Mouse (Mus musculus) limb, embryonic 13.5 days (tissue): Measurements from ENCODE around the gene Phf23. TPM values are rescaled to one million over a fixed set of nuclear protein-coding genes. Genes with fewer than 3 reads are reported as not detected.
A peak's percentile ranks its signal among the peaks of the same experiment; 100 is the strongest.

Experiments used
- ATAC-seq: fragments of 200-750 bp; cut with Nextera tagmentation; 2 replicates; pipeline ENCODE4 v1.8.0; 2017; ENCODE audit warnings: low read depth, moderate number of reproducible peaks, moderate TSS enrichment; ENCODE audit not compliant: low FRiP score
- H3K27ac ChIP-seq: fragments of 300-500 bp; sonication (generic); 2 replicates; pipeline ENCODE4 v1.5.1; 2015; ENCODE audit warnings: inconsistent platforms, mild to moderate bottlenecking, moderate library complexity
- H3K27me3 ChIP-seq: fragments of 300-500 bp; sonication (generic); 2 replicates; pipeline ENCODE4 v1.6.1; 2015; ENCODE audit warnings: mild to moderate bottlenecking, inconsistent platforms
- H3K36me3 ChIP-seq: fragments of 300-500 bp; sonication (generic); 2 replicates; pipeline ENCODE4 v1.6.1; 2015; ENCODE audit warnings: inconsistent platforms, mild to moderate bottlenecking, moderate library complexity
- H3K4me1 ChIP-seq: fragments of 300-500 bp; sonication (generic); 2 replicates; pipeline ENCODE4 v1.6.1; 2015; ENCODE audit warnings: inconsistent platforms
- H3K4me2 ChIP-seq: fragments of 300-500 bp; sonication (generic); replicated peaks from 2 replicates; pipeline ENCODE4 v1.6.1; 2015; ENCODE audit warnings: inconsistent platforms, mild to moderate bottlenecking, moderate library complexity
- H3K4me3 ChIP-seq: fragments of 300-500 bp; sonication (generic); 2 replicates; pipeline ENCODE4 v1.5.1; 2015; ENCODE audit warnings: moderate library complexity, mild to moderate bottlenecking, inconsistent platforms
- H3K9ac ChIP-seq: fragments of 300-500 bp; sonication (generic); 2 replicates; pipeline ENCODE4 v1.6.1; 2015; ENCODE audit warnings: mild to moderate bottlenecking, inconsistent platforms
- H3K9me3 ChIP-seq: fragments of 300-500 bp; sonication (generic); 2 replicates; pipeline ENCODE4 v1.6.1; 2016; ENCODE audit warnings: inconsistent platforms
- WGBS: fragments of 180-500 bp; shearing (Covaris S2); methylation state at CpG from one replicate; pipeline ENCODE4 v1.1.7; 2015; 5-methylcytosine and 5-hydroxymethylcytosine counted together
- polyA plus RNA-seq: library from polyadenylated mRNA; unstranded; fragments of >200 nt; fragmentation: Nextera tagmentation; extraction: Ambion mirVana; gene quantifications from 2 replicates; pipeline ENCODE4 v1.2.1, GENCODE M21; 2015

Gene Phf23
- polyA plus RNA-seq, 1 experiment from 2014 or later: 95.9 TPM

GRCm38 (mm10) chr11:69979827-69980195 lies 15.8 kb upstream of the Phf23 start:
- Histone ChIP-seq H3K36me3 (peaks cover 52% of the 10 kb centered on the region), H3K9me3 (no peaks in the 10 kb centered on the region), H3K27me3 (no peaks in the 10 kb centered on the region), H3K27ac (peak overlapping the region; percentile 98), H3K4me1 (peaks cover 30% of the 10 kb centered on the region), H3K4me2 (peak overlapping the region; percentile 92), H3K9ac (peak overlapping the region; percentile 90), H3K4me3 (peak overlapping the region; percentile 99)
- ATAC-seq: no peak
- WGBS: 2% methylated on average over 16 of the region's 16 CpGs

- peak; percentile 94 for ATAC-seq
- Histone ChIP-seq H3K9me3 (no peaks in the 10 kb centered on the region), H3K27ac (peak overlapping the region; percentile 98), H3K36me3 (peaks cover 52% of the 10 kb centered on the region), H3K4me3 (peak overlapping the region; percentile 99), H3K4me1 (peaks cover 30% of the 10 kb centered on the region), H3K9ac (peak overlapping the region; percentile 100), H3K4me2 (peak overlapping the region; percentile 92), H3K27me3 (no peaks in the 10 kb centered on the region)
- WGBS: under 1% methylated on average over 49 of the region's 60 CpGs
These were observed 15.1 kb upstream of the Phf23 start for GRCm38 (mm10) chr11:69980196-69981140.

GRCm38 (mm10) chr11:69981141-69981762 lies 14.3 kb upstream of the Phf23 start, which contains the start of gene Ctdnep1:
Ctdnep1 (plus strand) TSS chr11:69981156.
- peak within 1 kb of the TSS; percentile 99 for H3K4me3 ChIP-seq
- H3K4me1 ChIP-seq: peaks cover 30% of the 10 kb centered on the region
- peaks cover 50% of the 10 kb centered on the region for H3K36me3 ChIP-seq
- H3K27me3 ChIP-seq: no peaks in the 10 kb centered on the region
- peak; percentile 29; the same call in 1 of the 2 replicates for ATAC-seq
- peak within 1 kb of the TSS; percentile 92 for H3K4me2 ChIP-seq
- peak within 1 kb of the TSS; percentile 100 for H3K9ac ChIP-seq
- WGBS: under 1% methylated on average over 41 of the region's 43 CpGs
- no peaks in the 10 kb centered on the region for H3K9me3 ChIP-seq
- H3K27ac ChIP-seq: peak within 1 kb of the TSS; percentile 98

GRCm38 (mm10) chr11:69982225-69982624 lies 13.4 kb upstream of the Phf23 start, which contains the start of gene Elp5:
Elp5 (minus strand) TSS chr11:69982517.
- 61% methylated on average over 8 of the region's 8 CpGs for WGBS
- peak within 1 kb of the TSS; percentile 99 for H3K4me3 ChIP-seq
- peak within 1 kb of the TSS; percentile 84 for H3K4me2 ChIP-seq
- no peaks in the 10 kb centered on the region for H3K27me3 ChIP-seq
- no peaks in the 10 kb centered on the region for H3K9me3 ChIP-seq
- H3K36me3 ChIP-seq: peaks cover 52% of the 10 kb centered on the region
- H3K9ac ChIP-seq: peak within 1 kb of the TSS; percentile 100
- no peak for ATAC-seq
- H3K4me1 ChIP-seq: peaks cover 30% of the 10 kb centered on the region
- H3K27ac ChIP-seq: peak within 1 kb of the TSS; percentile 98

- no peaks in the 10 kb centered on the region for H3K27me3 ChIP-seq
- 33% methylated on average over 5 of the region's 5 CpGs for WGBS
- ATAC-seq: no peak
- H3K9me3 ChIP-seq: no peaks in the 10 kb centered on the region
- no peak overlapping the region for H3K27ac ChIP-seq
- H3K4me1 ChIP-seq: peaks cover 30% of the 10 kb centered on the region
- H3K36me3 ChIP-seq: peaks cover 54% of the 10 kb centered on the region
- H3K4me3 ChIP-seq: peak overlapping the region; percentile 99
- H3K9ac ChIP-seq: peak overlapping the region; percentile 100
- H3K4me2 ChIP-seq: peak overlapping the region; percentile 84
These were observed 12.7 kb upstream of the Phf23 start for GRCm38 (mm10) chr11:69982877-69983276.

- Histone ChIP-seq H3K27ac (no peak overlapping the region), H3K4me2 (peak overlapping the region; percentile 84), H3K36me3 (peaks cover 54% of the 10 kb centered on the region), H3K4me3 (peak overlapping the region; percentile 99), H3K4me1 (peaks cover 30% of the 10 kb centered on the region), H3K9me3 (no peaks in the 10 kb centered on the region), H3K27me3 (no peaks in the 10 kb centered on the region), H3K9ac (peak overlapping the region; percentile 100)
- WGBS: 90% methylated on average over 4 of the region's 4 CpGs
- no peak for ATAC-seq
These were observed 12.2 kb upstream of the Phf23 start for GRCm38 (mm10) chr11:69983377-69983776.

- Histone ChIP-seq H3K4me2 (no peak overlapping the region), H3K4me3 (no peak overlapping the region), H3K36me3 (peaks cover 60% of the 10 kb centered on the region), H3K27me3 (no peaks in the 10 kb centered on the region), H3K4me1 (peaks cover 22% of the 10 kb centered on the region), H3K9ac (0 out of 2 replicates have a peak overlapping the region, but pooled peaks have one; percentile 4), H3K9me3 (no peaks in the 10 kb centered on the region), H3K27ac (no peak overlapping the region)
- ATAC-seq: no peak
- WGBS: 89% methylated on average over 8 of the region's 8 CpGs
These were observed 11.1 kb upstream of the Phf23 start for GRCm38 (mm10) chr11:69984431-69984830.

GRCm38 (mm10) chr11:69989949-69990348 lies 5.6 kb upstream of the Phf23 start:
- no peak overlapping the region for H3K4me3 ChIP-seq
- no peak overlapping the region; the same call in 1 of the 2 replicates for H3K27ac ChIP-seq
- peak overlapping the region; percentile 31; the same call in 1 of the 2 replicates for H3K9ac ChIP-seq
- peaks cover 30% of the 10 kb centered on the region for H3K4me1 ChIP-seq
- no peak overlapping the region for H3K4me2 ChIP-seq
- H3K27me3 ChIP-seq: no peaks in the 10 kb centered on the region
- 90% methylated on average over 8 of the region's 8 CpGs for WGBS
- H3K9me3 ChIP-seq: no peaks in the 10 kb centered on the region
- peaks cover 69% of the 10 kb centered on the region for H3K36me3 ChIP-seq
- ATAC-seq: no peak

GRCm38 (mm10) chr11:69990850-69991691 lies 4.5 kb upstream of the Phf23 start, which contains the start of gene Gabarap:
Gabarap (plus strand) TSS chr11:69991143.
- H3K27ac ChIP-seq: peak within 1 kb of the TSS; percentile 90
- peak; percentile 70 for ATAC-seq
- peaks cover 30% of the 10 kb centered on the region for H3K4me1 ChIP-seq
- peak within 1 kb of the TSS; percentile 89 for H3K9ac ChIP-seq
- H3K4me3 ChIP-seq: peak within 1 kb of the TSS; percentile 80
- H3K36me3 ChIP-seq: peaks cover 60% of the 10 kb centered on the region
- H3K9me3 ChIP-seq: no peaks in the 10 kb centered on the region
- peak within 1 kb of the TSS; percentile 72 for H3K4me2 ChIP-seq
- no peaks in the 10 kb centered on the region for H3K27me3 ChIP-seq
- WGBS: under 1% methylated on average over 40 of the region's 40 CpGs

GRCm38 (mm10) chr11:69991711-69992110 lies 3.9 kb upstream of the Phf23 start:
- Histone ChIP-seq H3K36me3 (peaks cover 54% of the 10 kb centered on the region), H3K9me3 (no peaks in the 10 kb centered on the region), H3K4me3 (peak overlapping the region; percentile 80), H3K27me3 (no peaks in the 10 kb centered on the region), H3K27ac (peak overlapping the region; percentile 90), H3K4me2 (peak overlapping the region; percentile 72), H3K9ac (peak overlapping the region; percentile 89), H3K4me1 (peaks cover 30% of the 10 kb centered on the region)
- ATAC-seq: 0 out of 2 replicates have a peak, but pooled peaks have one; percentile 0
- under 1% methylated on average over 15 of the region's 15 CpGs for WGBS

GRCm38 (mm10) chr11:69992396-69992795 lies 3.2 kb upstream of the Phf23 start:
- Histone ChIP-seq H3K9ac (peak overlapping the region; percentile 89), H3K9me3 (no peaks in the 10 kb centered on the region), H3K36me3 (peaks cover 47% of the 10 kb centered on the region), H3K27ac (no peak overlapping the region), H3K4me1 (peaks cover 31% of the 10 kb centered on the region), H3K27me3 (no peaks in the 10 kb centered on the region), H3K4me2 (peak overlapping the region; percentile 72), H3K4me3 (peak overlapping the region; percentile 80)
- ATAC-seq: no peak
- WGBS: 84% methylated on average over 10 of the region's 10 CpGs
